Mouse (Mus musculus) stomach, postnatal 0 days (tissue): Measurements from ENCODE around the gene Mroh2a. TPM values are rescaled to one million over a fixed set of nuclear protein-coding genes. Genes with fewer than 3 reads are reported as not detected.

Experiments
- ATAC-seq: fragments of 200-750 bp; cut with Nextera tagmentation; 2 replicates; pipeline ENCODE4 v1.8.0; 2017; ENCODE audit not compliant: low FRiP score, low TSS enrichment
- DNase-seq: peaks from one replicate; pipeline ENCODE4 v3.0.0-alpha.2; 2016; ENCODE audit warnings: low spot score
- H3K27ac ChIP-seq: fragments of 300-500 bp; sonication (generic); replicated peaks from 2 replicates; pipeline ENCODE4 v1.5.1; 2014; ENCODE audit warnings: mild to moderate bottlenecking, control low read depth
- H3K27me3 ChIP-seq: fragments of 300-500 bp; sonication (generic); 2 replicates; pipeline ENCODE4 v1.6.1; 2014; ENCODE audit warnings: low read length; ENCODE audit not compliant: control insufficient read depth, insufficient read depth
- H3K36me3 ChIP-seq: fragments of 300-500 bp; sonication (generic); 2 replicates; pipeline ENCODE4 v1.6.1; 2014; ENCODE audit warnings: low read length, mixed read lengths; ENCODE audit not compliant: control insufficient read depth, insufficient read depth
- H3K4me1 ChIP-seq: fragments of 300-500 bp; sonication (generic); replicated peaks from 2 replicates; pipeline ENCODE4 v1.6.1; 2014; ENCODE audit warnings: antibody characterized with exemption; ENCODE audit not compliant: control insufficient read depth, insufficient read depth
- H3K4me2 ChIP-seq: fragments of 300-500 bp; sonication (generic); replicated peaks from 2 replicates; pipeline ENCODE4 v1.6.1; 2014; ENCODE audit warnings: low read depth, mild to moderate bottlenecking, control low read depth, moderate library complexity
- H3K4me3 ChIP-seq: fragments of 300-500 bp; sonication (generic); 2 replicates; pipeline ENCODE4 v1.5.1; 2014; ENCODE audit warnings: low read depth, low read length, control low read depth
- H3K9ac ChIP-seq: fragments of 300-500 bp; sonication (generic); 2 replicates; pipeline ENCODE4 v1.6.1; 2014; ENCODE audit warnings: mild to moderate bottlenecking, low read length, control low read depth, mixed read lengths
- H3K9me3 ChIP-seq: fragments of 300-500 bp; sonication (generic); 2 replicates; pipeline ENCODE4 v1.6.1; 2016; ENCODE audit warnings: low read length; ENCODE audit not compliant: control insufficient read depth
- CTCF ChIP-seq: IDR thresholded peaks from 2 replicates; pipeline ENCODE4 v1.5.1; 2016; ENCODE audit warnings: antibody characterized with exemption, low read depth, mild to moderate bottlenecking, moderate library complexity
- EP300 ChIP-seq: optimal IDR thresholded peaks from 2 replicates; pipeline ENCODE3; 2016; ENCODE audit warnings: antibody characterized with exemption
- WGBS: fragments of 180-500 bp; shearing (Covaris S2); extraction: QIAGEN DNeasy Blood & Tissue Kit; methylation state at CpG from one replicate; pipeline ENCODE4 v1.1.7; 2014; 5-methylcytosine and 5-hydroxymethylcytosine counted together
- polyA plus RNA-seq: library from polyadenylated mRNA; unstranded; fragments of >200 nt; fragmentation: Nextera tagmentation; extraction: Ambion mirVana; gene quantifications from 2 replicates; pipeline ENCODE4 v1.2.1, GENCODE M21; 2015

The Mroh2a gene
- polyA plus RNA-seq, 1 experiment from 2014 or later: 0.84 TPM

DNA sequence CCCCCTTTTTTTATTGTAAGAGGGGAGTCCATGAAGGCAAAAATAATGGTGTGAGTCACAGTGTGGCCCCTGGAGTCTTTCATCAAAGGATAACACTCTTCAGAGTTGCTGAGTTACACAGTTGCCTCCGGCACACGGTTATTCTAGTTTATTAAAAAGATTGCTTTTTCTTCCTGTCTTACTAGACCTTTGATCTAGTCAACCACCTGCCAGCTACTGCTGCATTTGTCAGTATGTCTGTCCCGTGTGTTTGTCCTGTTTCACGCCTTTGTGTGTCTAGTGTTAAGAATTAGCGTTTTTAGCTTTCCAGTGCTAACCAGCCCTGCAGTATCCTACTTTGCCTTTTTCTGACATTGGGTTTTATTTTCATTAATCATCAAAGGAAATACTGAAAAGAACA, 58.9 kb downstream of the Mroh2a start:
- DNase-seq (no peak), ATAC-seq (no peak)
- no peak overlapping the region for H3K9ac ChIP-seq
- H3K36me3 ChIP-seq: no peaks in the 10 kb centered on the region
- H3K27ac ChIP-seq: no peak overlapping the region
- no peak overlapping the region for H3K4me3 ChIP-seq
- WGBS: 56% methylated on average over 5 of the region's 5 CpGs
- H3K9me3 ChIP-seq: 0 out of 2 replicates have a peak, but pooled peaks cover 3% of the 10 kb centered on the region
- no peaks in the 10 kb centered on the region for H3K27me3 ChIP-seq
- TF ChIP-seq CTCF (no peak), EP300 (no peak)
- no peaks in the 10 kb centered on the region for H3K4me1 ChIP-seq
- no peak overlapping the region for H3K4me2 ChIP-seq

DNA sequence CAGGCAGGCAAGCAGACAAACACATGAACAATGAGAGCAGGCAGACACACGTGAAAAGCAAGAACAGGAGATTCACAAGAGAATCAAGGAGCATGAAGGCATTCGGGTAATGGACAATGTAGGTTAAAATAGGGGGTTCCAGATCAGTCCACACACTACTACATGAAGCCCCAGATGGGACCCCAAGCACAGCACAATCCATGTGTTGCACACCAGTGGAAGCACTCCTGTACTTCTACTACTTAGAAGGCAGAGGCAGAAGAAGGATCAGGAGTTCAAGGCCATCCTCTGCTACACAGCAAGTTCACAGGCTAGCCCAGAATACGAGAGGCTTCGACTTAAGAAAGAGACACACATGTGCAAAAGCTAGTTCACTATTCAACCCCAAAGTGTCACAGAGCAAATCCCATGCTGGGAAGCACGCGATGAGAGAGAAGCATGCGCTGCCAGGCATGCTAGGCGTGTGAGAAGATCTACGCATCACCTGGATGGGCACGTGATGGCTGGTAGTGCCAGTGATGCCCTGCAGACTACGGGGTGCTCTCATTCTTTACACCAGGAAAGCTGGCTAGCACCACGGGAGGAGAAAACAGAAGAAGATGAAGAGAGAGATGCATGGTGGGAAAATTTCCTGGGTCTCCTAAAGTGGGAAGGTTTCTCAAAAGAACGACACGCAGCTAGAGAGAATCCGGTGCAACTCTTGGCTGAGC, 59.5 kb downstream of the Mroh2a start:
- Histone ChIP-seq H3K4me3 (no peak overlapping the region), H3K27me3 (no peaks in the 10 kb centered on the region), H3K4me2 (no peak overlapping the region), H3K9ac (no peak overlapping the region), H3K36me3 (no peaks in the 10 kb centered on the region), H3K27ac (no peak overlapping the region), H3K4me1 (no peaks in the 10 kb centered on the region), H3K9me3 (0 out of 2 replicates have a peak, but pooled peaks cover 3% of the 10 kb centered on the region)
- WGBS: 80% methylated on average over 15 of the region's 15 CpGs
- DNase-seq: no peak
- ATAC-seq: no peak
- TF ChIP-seq EP300 (no peak), CTCF (no peak)

DNA sequence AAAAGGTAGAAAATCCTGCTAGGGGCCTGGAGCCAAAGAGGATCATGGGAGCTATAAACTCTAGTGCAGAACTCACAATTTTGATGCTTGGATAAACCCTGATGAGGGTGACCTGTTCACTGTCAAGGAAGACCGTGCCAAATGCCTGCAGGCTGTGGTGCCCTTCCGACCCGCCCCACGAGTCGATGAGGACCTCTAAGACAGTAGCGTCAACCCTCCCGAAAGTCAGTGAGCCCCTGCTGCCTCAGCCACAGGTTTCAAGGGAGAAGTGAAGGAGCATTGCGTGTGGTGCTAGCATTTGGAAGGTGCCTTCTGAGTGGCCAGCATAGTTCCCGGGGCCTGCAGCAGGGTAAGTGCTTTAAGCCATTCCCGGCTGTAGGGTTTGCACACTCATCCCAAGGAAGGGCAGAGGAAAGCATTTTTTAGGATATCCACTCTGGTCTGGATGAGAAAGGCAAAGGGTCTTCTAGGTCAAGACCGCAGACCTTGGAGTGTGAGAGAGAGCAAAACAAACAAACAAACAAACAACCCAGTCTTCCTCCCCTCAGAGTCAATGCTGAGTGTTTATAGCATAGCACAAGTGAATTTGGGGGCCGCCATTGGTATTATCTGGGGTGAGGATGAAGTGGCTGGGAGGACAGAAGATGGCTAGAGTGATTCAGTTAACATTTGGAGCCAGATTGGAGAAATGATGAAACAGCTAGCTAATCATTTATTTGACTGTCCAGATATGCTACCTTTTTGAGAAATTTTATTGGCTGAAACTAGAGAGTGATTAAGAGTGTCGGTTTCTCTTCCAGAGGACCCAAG, 60.3 kb downstream of the Mroh2a start:
- ATAC-seq (peak; percentile 3; the same call in 1 of the 2 replicates), DNase-seq (no peak)
- Histone ChIP-seq H3K27ac (no peak overlapping the region), H3K4me2 (no peak overlapping the region), H3K9me3 (0 out of 2 replicates have a peak, but pooled peaks cover 9% of the 10 kb centered on the region), H3K27me3 (no peaks in the 10 kb centered on the region), H3K4me1 (no peaks in the 10 kb centered on the region), H3K9ac (no peak overlapping the region), H3K36me3 (no peaks in the 10 kb centered on the region), H3K4me3 (no peak overlapping the region)
- WGBS: 72% methylated on average over 13 of the region's 13 CpGs
- TF ChIP-seq EP300: no peak
- TF ChIP-seq CTCF: no peak

DNA sequence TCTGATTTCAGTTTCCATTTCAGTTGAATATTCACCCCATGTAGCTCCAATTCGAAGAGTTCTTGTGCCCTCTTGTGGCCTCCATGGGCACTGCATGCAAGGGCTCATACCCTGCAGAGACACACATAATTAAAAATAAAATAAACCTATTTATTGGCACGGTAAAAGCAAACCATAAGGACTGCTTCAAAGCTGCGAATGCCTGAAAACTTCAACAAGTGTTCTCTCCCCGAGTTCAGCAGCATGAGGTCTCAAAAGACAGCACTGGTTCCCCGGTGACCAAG, 60.9 kb downstream of the Mroh2a start:
- Histone ChIP-seq H3K27ac (no peak overlapping the region), H3K4me3 (no peak overlapping the region), H3K36me3 (no peaks in the 10 kb centered on the region), H3K27me3 (no peaks in the 10 kb centered on the region), H3K9ac (no peak overlapping the region), H3K9me3 (0 out of 2 replicates have a peak, but pooled peaks cover 9% of the 10 kb centered on the region), H3K4me2 (no peak overlapping the region), H3K4me1 (no peaks in the 10 kb centered on the region)
- ATAC-seq (peak; percentile 11; the same call in 1 of the 2 replicates), DNase-seq (peak; percentile 89)
- WGBS: 36% methylated on average over 5 of the region's 5 CpGs
- peak; percentile 94 for TF ChIP-seq CTCF
- TF ChIP-seq EP300: no peak

DNA sequence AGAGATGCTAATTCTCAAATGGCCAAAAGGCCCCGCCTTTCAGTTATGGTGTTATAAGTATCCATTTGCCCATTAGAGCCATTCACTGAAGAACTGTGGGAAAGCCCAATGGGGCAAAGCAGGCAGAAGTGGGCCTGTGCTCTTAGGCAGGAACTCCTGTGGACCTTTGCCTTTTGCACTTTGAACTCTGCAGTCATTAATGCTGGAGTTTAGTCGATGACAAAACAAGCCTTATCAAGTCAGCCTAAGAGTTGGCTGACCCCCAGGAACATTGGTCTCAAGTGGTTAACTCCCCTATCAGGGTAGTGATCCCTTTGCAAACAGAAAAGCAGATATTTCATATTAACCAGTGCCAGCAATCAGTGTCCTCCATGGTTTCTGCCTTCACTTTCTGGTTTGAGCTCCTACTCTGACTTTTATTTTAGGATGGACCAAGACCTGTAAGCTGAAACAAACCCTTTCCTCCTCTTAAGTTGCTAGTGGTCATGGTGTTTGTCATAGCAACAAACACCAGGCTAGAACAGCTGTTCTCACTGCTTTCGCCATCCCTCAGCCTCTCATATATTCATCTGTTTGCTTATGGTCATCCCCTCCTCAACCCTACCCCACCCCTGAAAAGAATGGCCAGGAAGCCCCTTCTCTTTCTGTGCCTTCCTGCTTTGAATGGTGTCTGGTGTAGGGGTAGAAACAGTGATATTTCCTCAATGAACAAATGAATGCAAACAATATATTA, 61.4 kb downstream of the Mroh2a start:
- 34% methylated on average over 3 of the region's 3 CpGs for WGBS
- Histone ChIP-seq H3K9ac (no peak overlapping the region), H3K4me2 (no peak overlapping the region), H3K9me3 (0 out of 2 replicates have a peak, but pooled peaks cover 9% of the 10 kb centered on the region), H3K4me3 (no peak overlapping the region), H3K4me1 (no peaks in the 10 kb centered on the region), H3K27ac (no peak overlapping the region), H3K27me3 (no peaks in the 10 kb centered on the region), H3K36me3 (no peaks in the 10 kb centered on the region)
- DNase-seq (peak; percentile 58), ATAC-seq (peak; percentile 16; the same call in 1 of the 2 replicates)
- TF ChIP-seq CTCF (no peak), EP300 (no peak)
